Mouse (Mus musculus) urinary bladder, adult 18-20 months (tissue): ENCODE data around the gene Nectin1.

ENCODE experiments used
- DNase-seq, 2 experiments: peaks; one replicate each; pipeline ENCODE4 v3.0.0; 2022; ENCODE audit warnings: low spot score in 2 of 2, mixed read lengths in 2 of 2

The Nectin1 gene

DNA sequence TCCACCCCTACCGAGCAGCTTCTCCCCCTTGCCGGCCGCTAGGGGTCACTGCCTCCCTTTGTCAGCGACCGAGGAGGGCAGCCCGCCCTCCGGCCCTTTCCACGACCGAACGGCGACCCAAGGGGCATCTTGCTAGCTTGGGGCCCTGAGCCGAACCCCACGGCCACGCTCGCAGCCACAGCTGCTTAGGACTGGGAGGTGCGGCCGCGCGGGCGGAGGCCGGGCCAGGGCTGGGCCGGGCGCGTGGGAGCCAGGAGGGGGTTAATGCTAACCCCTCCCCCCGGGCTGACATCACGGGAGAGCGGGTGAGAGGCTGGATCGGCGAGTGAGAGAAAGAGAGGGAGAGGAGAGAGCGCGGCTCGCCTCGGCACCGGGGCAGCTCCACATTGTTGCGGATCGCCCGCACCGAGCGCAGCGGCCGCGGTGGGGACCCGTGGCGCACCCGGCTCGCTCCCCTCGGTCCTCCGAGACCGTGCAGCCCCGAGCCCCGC is at the start of gene Nectin1:
Nectin1 (plus strand) TSS at position 338 of the 491 bp plus-strand sequence.
- peak; percentile 86 to 92 for DNase-seq

DNA sequence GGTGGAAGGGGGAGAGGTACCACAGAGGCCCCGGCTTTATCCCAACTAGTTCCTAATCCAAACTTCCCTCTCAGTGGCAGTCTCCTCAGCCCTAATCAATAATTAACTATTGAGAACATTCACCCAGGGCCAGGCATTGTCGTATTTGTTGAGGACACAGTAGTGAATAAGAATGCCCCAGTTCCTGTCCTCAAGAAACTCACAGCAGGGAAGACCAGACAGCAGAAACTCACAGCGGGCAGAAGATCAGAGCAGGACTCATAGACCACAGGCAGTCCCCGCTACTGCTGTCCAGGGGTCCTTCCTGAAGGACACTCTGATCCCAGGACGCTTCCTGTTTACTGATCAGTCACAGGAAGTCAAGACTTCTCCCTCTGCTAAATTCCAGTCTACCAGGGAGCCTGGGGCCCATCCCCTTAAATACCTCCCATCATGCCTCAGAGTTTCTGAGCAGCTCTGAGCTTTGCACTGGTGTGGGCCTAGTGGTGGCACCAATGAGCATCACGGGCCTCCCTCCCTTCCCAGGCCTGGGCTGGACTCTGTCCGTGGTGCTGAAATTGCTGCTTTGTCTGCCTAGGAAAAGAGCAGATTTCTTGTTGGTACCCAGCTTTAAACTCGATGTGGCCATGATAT is 45.6 kb upstream of the Nectin1 start:
- DNase-seq, result peak in 1 of 2 experiments; percentile 35

DNA sequence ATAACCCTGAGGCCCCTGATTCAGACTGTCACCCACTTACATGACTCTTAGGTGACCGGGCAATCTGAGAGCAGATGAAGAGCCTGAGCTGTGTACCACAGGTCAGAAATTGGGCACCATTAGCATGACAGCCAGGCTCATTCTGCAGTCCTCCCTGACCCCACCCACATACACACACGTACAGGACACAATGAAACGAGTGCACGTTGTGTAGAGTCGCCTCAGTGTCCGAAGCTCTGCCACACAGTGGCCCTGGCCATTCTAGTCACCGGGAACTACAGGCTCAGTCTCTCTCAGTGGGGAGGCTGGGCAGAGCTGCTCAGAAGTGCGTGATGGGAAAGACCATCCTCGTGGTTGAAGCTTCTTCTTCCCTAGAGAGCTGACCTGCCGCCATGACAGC is 44.9 kb upstream of the Nectin1 start:
- DNase-seq, result no peak

DNA sequence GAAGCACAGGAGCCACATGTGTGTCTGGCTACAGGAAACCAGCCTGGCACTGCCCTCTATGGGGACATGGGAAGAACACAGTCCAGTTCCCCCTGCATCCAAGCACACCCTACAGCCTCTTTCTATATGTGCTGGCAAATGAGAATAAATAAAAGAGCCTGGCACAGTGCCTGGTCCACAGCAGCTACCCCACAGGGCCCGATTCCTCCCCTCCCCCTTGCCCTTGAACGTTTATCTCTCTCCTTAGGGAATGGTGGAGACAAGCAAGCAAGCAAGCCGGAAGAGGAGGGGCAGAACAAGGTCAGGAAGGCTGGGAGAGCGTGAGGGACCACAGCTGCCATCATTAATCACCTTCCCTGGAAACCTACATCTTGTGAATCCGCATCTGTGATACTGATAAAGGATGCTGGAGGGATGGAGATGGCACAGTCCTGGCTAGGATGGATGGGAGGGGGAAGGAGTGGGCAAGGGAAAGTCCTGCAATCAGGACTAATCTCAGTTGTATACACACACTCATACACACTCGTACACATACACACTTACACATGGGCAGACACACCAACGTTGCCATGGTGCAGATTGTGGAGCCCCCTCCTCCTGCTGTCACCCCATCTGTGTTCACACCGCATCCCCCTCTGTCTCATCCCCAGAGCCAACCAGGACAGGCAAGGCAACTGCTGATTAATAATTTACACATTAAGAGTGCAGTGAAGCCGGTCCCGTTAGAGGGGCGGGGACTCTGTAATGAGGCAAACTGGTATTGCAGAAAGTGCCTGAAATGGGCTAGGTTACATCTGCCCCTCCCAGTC is 44.2 kb upstream of the Nectin1 start:
- no peak for DNase-seq

DNA sequence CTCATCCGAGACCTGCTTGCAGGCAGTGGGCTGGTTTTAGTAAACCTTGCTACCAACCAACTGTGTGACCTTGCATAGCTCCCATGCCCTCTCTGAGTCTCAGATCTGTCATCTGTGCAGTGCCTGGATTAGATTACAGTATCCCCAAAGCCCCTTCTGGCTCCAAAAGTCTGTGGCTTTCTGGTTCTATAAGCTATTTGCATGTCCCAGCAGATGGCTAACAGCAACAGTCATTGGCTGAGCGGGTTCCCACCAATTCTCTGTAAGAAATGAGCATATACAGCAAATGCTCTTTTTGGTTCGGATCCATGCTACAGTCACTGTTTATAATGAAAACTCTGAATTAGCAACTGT is 43.6 kb upstream of the Nectin1 start:
- DNase-seq, result no peak

DNA sequence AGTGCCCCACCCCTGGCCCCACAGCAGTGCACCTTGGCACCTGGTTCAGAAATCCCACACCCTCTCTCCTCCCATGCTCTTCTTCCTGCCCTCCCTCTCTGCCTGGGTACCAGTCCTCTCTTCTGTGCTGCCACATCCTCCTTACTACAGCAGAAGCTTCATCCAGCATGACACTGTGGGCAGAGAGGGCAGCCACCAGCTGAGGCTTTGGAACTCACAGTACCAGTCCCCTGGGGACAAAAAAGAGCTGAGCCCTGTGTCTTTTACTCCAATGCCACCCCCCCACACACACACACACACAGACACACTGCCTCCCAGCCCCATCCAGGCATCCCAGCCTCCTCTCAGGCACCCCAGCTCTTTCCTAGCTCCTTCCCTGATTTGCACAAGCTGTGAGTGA is 42.0 kb upstream of the Nectin1 start:
- no peak for DNase-seq

DNA sequence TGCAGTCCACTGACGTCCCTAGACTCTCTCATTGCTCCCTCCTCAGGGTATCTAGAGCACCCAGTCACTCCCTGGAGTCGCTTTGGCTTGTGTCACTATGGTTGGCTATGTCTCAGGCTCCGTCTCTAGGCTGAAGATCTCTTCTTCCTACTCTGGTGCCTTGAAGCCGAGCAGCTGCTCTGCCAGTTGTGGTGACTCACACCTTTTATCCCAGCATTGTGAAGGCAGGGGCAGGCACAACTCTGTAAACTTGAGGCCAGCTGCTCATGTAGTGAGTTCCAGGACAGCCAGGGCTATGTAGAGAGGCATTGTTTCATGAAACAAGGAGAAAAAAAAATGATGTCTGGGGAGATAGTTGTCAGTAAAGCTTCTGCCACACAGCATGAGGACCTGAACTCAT is 36.2 kb upstream of the Nectin1 start:
- no peak for DNase-seq

DNA sequence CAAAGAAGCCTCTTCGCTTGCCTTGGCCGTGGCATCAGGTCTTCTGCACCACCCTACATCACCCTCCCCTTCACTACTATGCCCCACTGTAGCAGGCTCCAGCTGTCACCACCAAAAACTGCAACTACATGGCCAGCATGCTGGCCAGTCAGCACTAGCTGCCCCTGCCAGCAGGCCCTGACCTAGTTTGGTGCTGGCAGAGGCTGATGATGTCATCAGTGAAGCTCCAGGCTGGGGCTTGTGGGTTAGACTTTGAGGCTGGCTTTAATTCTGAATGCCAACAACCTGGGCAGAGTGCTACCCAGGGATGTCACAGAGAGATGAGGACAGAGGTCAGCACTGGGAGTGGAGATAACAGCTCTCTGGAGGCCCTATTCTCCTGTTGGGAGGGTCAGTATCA is 35.1 kb upstream of the Nectin1 start:
- no peak for DNase-seq

DNA sequence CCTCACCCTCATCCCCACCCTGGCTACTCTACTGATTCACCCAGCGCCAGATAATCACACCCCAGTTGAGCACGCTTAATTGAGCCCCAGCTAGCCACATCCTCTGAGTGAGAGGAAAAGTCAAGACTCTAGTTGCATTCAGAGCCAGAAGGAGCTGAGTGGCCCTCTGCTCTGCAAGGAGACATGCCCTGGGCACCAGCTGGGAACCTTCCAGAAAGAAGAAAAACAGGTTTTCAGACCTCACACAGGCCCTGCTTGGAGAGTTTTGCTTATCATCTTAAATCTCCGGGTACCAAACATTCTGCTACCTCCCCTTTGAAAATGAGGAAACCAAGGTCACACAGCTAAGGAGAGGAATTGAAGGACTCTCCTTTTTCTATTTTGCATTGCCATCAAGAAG is 30.4 kb upstream of the Nectin1 start:
- DNase-seq, result no peak

DNA sequence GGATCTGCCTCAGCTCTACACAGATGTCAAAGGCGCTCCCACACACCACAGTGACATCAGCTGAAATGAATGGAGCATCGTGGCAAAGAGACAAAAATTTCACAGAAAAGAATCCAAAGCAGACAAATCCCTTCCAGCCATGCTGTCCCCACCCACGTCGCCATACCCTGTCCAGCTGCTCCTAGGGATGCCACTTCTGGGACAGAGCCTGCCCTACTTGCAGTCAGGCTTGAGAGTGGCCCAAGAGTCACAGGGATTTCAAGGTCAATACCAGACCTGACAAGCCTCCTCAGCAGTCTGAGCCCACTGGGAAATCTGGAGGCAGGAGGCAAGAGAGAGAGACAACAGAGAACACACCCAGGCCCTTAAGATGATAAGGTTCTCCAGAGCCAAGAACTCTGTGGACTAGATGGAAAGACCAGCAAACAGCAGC is 24.4 kb upstream of the Nectin1 start:
- DNase-seq, result peak; percentile 14 to 25

DNA sequence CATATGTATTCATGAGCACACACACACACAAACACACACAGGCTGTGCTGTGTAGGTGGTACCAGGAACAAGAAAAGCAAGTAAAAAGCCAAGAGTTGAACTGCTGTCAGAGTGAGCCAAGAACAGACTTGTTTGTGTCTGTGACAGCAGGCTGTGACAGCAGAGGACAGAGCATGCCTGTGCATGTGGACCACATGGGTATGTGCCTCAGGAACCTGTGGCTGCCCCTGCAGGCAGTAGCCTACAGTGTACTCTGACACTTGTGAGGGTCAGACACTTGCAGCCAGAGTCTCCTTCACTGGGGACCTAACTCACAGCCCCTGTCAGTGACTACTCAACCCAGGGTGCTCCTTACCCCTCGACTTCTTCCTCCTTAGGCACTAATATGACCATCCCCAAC is 23.7 kb upstream of the Nectin1 start:
- DNase-seq, result peak; percentile 48 to 73

DNA sequence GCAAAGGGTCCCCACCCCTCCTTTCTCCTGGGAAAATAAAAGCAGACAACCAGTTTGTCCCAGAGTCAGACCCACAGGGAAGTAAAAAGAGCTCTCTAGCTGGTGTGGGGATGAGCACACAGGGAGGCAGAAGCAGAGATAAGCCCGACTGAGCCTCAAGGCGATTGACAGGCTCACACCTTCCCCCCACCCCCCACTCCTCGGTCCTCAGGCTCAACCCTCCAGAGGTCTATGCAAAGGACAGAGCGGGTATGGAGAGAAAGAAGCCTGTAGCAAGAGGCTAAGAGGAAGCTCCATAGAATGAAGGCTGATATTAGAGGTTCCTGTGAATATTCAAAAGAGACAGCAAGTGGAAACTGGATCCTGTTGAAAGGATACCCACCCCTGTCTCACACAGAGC is 19.7 kb upstream of the Nectin1 start:
- DNase-seq, result no peak

DNA sequence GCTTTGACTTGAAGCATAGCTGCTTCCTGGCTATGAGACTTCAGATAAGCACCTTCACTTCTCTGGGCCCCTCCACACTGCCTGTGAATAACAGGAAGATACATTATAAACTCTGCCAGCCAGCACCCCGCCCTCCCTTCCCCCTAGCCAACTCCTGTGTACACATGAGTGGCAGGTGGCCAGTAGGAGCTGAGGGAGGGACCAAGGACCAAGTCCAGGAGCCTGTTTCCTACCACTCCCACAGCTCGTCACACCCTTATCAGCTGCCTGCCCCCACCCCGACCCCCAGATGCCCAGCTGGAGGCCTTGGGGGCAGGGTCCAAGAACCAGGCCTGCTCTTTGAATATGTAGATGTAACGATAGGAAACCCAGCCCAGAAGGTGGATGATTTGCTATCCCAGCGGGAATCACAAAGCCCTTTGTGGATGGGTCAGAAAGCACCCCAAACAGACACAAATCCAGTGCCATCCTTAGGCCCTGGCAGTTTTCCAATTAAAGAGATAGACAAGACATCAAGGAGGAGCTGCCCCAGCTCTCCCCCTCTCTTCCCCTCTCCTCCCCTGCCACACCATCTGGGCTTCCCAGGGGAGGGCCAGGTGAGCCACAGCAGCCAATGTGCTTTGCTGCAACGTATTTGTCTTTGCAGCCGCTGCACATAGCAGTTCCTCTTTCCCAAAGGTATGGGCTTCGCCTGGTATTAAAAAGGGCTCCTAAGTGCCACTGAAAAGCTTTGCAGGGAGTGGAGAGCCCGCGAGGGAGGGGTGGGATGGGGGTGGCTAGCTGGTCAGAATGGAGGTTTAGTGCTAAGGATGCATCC is 14.1 kb upstream of the Nectin1 start:
- no peak for DNase-seq

DNA sequence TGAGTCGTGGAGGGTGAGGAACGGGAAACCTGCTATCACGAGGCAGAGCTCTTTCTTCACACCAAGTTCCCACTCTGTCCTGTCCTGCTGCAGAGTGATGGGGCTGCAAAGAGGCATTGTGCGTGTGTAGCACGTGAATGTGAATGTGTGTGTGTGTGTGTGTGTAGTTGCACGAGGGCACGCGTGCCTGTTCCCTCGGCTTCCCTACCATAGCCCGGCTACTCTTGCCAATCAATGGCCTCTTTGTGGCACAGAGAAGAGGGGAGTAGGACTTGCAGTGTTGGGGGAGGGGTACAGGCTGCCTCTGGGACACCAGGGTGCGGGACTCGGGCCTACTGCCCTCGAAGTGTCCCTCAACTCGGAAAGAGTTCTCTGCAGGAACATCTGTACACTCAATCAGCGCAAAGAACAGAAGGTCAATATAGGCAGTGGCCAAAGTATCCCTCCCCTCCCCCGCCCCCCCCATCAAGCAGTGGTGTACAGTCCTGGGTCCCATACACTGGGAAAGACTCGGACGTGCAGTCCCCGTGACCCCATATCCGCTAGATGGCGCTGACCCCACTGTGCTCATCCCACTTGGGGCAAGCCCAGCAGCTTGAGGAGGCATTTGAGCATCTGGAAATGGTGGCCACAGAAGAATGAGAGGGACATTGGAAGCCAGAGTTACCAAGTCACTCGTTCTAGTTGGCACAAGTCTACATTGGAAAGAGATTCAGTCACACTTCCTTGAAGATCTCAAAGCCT is 13.3 kb upstream of the Nectin1 start:
- DNase-seq, result no peak

DNA sequence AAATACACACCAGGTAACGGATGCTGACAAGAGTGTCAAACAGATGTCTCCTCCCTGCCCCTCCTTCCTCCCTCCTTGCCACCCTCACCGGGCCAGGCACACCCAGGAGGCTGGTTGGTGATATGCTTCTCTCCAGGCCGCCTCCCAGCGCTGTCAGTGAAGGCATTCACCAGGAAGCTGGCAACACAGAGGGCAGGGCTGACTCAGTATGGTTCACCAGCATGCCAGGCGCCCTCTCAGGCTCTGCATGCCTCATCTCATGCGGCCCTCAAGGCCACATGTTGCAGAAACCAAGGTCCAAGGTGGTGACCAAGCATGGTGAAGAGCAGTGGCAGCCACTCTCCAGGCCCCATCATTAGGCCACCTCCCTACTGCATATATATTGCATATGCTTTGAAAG is 11.9 kb upstream of the Nectin1 start:
- no peak for DNase-seq

DNA sequence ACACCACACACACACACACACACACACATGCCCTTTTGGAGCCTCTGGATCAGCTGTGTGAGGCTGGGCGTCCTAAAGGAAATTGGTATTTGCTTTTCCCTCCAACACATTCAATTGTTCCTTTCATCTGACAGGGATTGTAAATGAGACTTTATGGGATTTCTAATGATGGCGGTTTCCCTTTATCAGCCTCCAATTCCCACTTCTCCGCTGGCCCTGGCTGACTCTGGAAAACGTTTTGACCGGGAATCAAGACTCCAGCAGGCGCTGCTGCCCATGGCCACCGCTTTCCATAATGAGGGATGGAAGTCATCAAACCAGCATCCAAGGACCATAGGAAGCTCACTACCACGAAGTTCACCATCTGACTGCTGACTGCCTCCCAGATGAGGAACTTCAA is 11.1 kb upstream of the Nectin1 start:
- DNase-seq, result no peak

DNA sequence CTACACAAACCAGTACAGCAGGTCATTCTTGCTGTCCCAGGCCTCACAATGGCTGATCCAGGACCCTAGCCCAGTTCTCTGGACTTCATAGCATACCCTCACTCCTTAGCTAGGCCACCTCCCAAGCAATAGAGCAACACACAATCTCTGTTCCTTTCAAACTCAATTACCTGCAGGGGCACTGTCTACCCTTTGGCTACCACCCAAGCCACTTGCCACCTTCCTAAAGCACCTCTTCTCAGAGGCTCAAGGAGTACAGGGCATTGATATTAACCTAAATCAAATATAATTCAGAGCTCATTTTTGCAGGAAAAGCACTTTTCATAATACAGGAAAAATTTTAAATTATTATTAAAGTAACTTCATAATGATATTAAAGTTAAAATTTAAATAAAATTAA is 8.8 kb upstream of the Nectin1 start:
- DNase-seq, result no peak

DNA sequence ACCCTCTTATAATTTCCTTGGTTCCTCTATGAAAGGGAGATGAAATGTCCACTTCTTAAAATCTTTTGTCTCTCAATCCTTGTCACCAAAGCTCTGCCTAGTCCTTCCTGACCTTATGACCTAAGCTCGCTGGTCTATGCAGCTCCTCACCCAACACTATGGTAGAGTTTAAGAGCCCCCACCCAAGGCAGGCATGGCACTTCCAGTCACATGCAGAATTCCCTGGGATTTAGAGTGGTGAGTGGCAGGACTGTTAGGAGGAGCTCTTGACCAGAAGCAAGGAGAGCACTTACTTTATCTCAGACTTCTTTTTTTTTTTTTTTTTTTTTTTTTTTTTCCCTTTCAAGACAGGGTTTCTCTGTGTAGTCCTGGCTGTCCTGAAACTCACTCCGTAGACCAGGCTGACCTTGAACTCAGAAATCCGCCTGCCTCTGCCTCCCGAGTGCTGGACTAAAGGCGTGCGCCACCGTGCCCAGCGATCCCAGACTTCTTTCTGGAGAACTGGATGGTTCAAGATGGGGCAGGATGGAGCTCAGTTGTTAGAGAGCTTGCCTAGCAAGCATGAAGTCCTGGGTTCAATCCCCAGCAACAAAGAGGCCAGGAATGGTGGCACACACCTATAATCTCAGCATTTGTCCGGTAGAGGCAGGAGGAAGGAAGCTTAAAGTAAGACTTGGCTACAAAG is 7.6 kb upstream of the Nectin1 start:
- no peak for DNase-seq

DNA sequence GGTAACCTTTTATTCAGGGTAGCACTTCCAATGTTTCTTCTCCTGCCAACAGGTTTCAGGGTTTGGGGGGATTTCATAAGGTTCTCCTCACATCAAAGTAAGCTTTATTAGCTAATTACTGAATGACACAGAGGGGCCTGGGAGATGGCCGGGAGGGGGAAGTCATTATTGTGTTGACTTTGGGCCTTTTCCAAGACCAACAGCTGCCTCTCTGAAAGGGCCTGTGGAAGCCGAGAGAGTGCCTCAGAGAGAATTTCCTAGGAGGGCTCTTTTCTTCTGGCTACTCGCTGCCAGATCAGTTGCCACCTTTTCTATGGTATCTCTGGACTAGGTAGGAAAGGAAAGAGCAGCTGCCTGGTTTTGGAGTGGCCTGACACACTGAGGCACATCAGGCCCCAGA is 6.5 kb upstream of the Nectin1 start:
- no peak for DNase-seq

DNA sequence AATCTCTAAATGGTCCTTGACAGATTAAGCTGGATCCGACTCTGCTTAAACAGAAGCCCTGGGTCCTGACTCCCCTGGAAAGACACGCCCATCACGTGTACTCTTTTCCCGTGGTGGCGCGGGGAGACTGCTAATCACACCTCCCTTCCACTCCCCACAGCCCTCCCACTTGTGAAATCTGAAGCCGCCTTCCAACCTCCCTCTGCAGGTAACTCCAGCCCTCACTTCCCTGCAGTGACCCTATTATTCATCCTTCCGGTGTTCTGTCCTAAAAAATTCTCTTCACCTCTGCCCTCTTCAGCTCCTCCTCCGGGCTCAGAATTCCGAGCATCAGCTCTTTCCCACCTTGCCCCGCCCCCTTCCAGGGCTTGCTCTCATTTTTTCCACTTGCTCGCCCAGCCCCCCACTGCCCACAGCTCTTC is 5.9 kb upstream of the Nectin1 start:
- peak in 1 of 2 experiments; percentile 52 for DNase-seq

DNA sequence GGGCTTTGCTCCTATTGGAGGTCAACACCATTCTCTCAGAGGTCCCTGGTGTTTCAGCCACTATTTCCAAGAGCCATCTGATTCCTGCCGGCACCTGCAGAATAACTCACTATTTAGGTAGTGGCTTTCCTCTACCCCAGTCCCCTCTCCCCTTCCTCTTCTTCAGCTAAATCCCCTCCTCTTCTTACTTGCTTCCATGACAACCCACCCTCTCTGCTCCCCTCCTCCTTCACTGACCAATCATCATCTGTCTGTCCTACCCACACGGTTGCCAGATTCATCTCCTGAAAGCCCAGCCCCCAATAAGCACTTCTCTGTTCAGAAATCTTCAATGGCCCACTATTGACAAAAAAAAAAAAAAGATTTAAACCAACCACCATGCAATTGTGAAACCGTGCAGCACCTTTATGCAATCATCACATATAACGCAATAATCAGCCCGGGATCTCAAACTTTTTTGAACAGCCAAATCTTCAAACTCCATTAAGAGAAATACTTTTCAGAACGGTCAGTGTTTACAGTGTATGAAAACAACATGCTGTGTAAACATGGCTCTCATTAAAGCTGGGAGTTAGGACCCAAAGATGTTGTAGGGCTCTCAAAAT is 5.2 kb upstream of the Nectin1 start:
- DNase-seq, result no peak
